Mouse (Mus musculus): ENCODE data around the gene Rplp2.

- TF ChIP-seq POLR2A (IDR thresholded peaks at IDR 0.05; ENCODE audit: insufficient read depth, low read depth, low read length): no peak
- TF ChIP-seq CTCF (IDR thresholded peaks at IDR 0.05; ENCODE audit: insufficient read depth, low read depth, low read length): no peak
These were observed 24.1 kb downstream of the Rplp2 start for GRCm38 (mm10) chr7:141471236-141471635.

All from olfactory bulb, adult 2 months (tissue).